Comparison of ENCODE assay signal across 8 mouse cellular contexts in the genomic region with DNA sequence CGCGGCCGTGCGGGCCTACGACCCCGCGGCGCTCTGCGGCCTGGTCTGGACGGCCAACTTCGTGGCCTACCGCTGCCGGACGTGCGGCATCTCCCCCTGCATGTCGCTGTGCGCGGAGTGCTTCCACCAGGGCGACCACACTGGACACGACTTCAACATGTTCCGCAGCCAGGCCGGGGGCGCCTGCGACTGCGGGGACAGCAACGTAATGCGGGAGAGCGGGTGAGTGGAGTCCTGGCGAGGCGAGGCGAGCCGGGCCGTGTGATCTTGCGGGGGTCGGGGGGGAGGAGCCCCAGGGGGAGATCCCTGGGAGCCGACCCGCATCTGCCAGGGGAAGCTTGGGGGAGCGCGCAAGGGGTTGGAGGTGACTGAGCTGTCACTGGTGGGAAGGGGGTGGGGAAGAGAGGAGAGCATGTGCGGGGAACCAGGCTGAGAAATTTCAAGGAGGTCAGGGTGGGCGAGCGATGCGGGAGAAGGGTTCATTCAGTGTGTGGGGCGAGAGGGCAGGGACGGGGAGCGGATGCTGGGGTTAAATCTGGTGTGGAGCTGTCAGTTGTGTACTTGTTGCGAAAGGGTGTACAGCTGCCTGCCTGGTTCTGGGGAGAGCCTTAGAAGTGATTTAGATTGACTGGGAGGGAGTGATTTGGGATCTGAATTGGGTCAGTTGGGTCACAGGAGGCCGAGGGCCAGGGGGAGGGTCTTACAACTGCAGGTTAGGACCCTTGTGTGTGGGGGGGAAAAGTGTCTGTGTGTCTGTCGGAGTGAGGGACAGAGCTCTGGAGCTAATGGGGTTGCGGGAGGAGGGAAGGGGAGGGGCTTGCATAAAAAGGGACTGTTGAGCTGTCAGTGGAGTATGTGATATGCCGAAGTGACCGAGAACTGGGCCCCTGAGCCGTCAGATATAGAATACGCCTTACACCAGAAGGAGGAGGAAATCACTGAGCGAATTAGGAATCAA. TPM values are rescaled to one million over a fixed set of nuclear protein-coding genes. Genes with fewer than 3 reads are reported as not detected.
DNase-seq lines count a peak whose midpoint lies in the region; ATAC-seq lines count a peak whose summit lies in the region.

No protein-coding gene starts in this region.

- ATAC-seq in hindbrain, embryonic 12.5 days (ENCODE audit: low FRiP score), result peak; percentile 79

- H3K36me3 ChIP-seq in hindbrain, embryonic 12.5 days, result peaks cover 4% of the 10 kb centered on the region; the same call in 1 of the 2 replicates

- peaks cover 11% of the 10 kb centered on the region for H3K4me1 ChIP-seq in hindbrain, embryonic 12.5 days

- H3K9me3 ChIP-seq in hindbrain, embryonic 12.5 days (replicated peaks), result no peaks in the 10 kb centered on the region

- DNase-seq in NIH3T3 (ENCODE audit: low read depth), result peak; percentile 60
- peak; percentile 63 for DNase-seq in cerebellum, adult 9-11 months
- DNase-seq in frontal cortex, postnatal 14 days (ENCODE audit: low spot score in 2 of 2), result peak; percentile 36 to 44
- DNase-seq in layer of hippocampus, postnatal 25 days (ENCODE audit: extremely low spot score in 1 of 2, low spot score in 1 of 2), result peak; percentile 24 to 37
- DNase-seq in lung, postnatal 10 days, result peak; percentile 66
- peak; percentile 27 for DNase-seq in ovary, postnatal 14 days (ENCODE audit: low spot score)
- DNase-seq in thymus, postnatal 10 days (ENCODE audit: low spot score in 2 of 2), result peak; percentile 28 to 45

- peak overlapping the region; percentile 95 for H3K27ac ChIP-seq in hindbrain, embryonic 12.5 days

- peak overlapping the region; percentile 88 for H3K4me2 ChIP-seq in hindbrain, embryonic 12.5 days (replicated peaks)

- peak overlapping the region; percentile 99 for H3K4me3 ChIP-seq in hindbrain, embryonic 12.5 days

- H3K27me3 ChIP-seq in hindbrain, embryonic 12.5 days, result no peaks in the 10 kb centered on the region

- peak overlapping the region; percentile 98 for H3K9ac ChIP-seq in hindbrain, embryonic 12.5 days

- WGBS in hindbrain, embryonic 12.5 days, result under 1% methylated on average over 55 of the region's 55 CpGs

RNA-seq across cellular contexts. Expression of gene Ubr3, which starts 0.9 kb away (rescaled TPM):
- polyA plus RNA-seq in hindbrain, embryonic 12.5 days (2016; fragmentation: Nextera tagmentation; extraction: Ambion mirVana), result 21.4 and 22.4 TPM in 2 replicates
- total RNA-seq in layer of hippocampus, postnatal 25 days (2021), result 100 to 1,000 TPM; 112 to 139 TPM

RNA-seq across cellular contexts. Expression of gene Mettl5, which starts 12.5 kb away (rescaled TPM):
- 34.6 and 35.3 TPM in 2 replicates for polyA plus RNA-seq in hindbrain, embryonic 12.5 days (2016; fragmentation: Nextera tagmentation; extraction: Ambion mirVana)
- 10 to 100 TPM; 14.2 to 18.0 TPM for total RNA-seq in layer of hippocampus, postnatal 25 days (2021)

RNA-seq across cellular contexts. Expression of gene Ssb, which starts 36.5 kb away (rescaled TPM):
- polyA plus RNA-seq in hindbrain, embryonic 12.5 days (2016; fragmentation: Nextera tagmentation; extraction: Ambion mirVana), result 361 and 378 TPM in 2 replicates
- total RNA-seq in layer of hippocampus, postnatal 25 days (2021), result 100 to 1,000 TPM; 125 to 138 TPM

Comparison
In these comparisons a context has a peak if more than half of its experiments do, and no peak if none do; other contexts are left out.
1. Peak in every context shown above with its lines: DNase-seq, ATAC-seq, H3K4me3 ChIP-seq and H3K27ac ChIP-seq.